Mouse (Mus musculus) embryonic fibroblast, embryonic 13.5 days (primary cell): Measurements from ENCODE around the gene Edc4.

ENCODE experiments used
- CTCF ChIP-seq: IDR thresholded peaks from 2 replicates; pipeline ENCODE4 v1.5.1; 2011; ENCODE audit warnings: mild to moderate bottlenecking, control low read depth, low read length, moderate library complexity, borderline replicate concordance; ENCODE audit not compliant: insufficient read depth
- POLR2A ChIP-seq: IDR thresholded peaks from 2 replicates; pipeline ENCODE4 v1.6.1; 2011; ENCODE audit warnings: low read depth, mild to moderate bottlenecking, control low read depth, low read length, moderate library complexity

- TF ChIP-seq CTCF (no peak), POLR2A (no peak)
Measured at GRCm38 (mm10) chr8:105874301-105874700, 6.4 kb upstream of the Edc4 start.
